Mouse (Mus musculus) heart, adult 2 months (tissue): ENCODE data around the gene Gsg1. TPM values are rescaled to one million over a fixed set of nuclear protein-coding genes. Genes with fewer than 3 reads are reported as not detected.

Source experiments
- DNase-seq, 2 experiments: peaks; one replicate each; pipeline ENCODE4 v3.0.0; 2021
- H3K27ac ChIP-seq: fragments of 200-600 bp; 2 replicates; pipeline ENCODE4 v1.8.1; 2022
- H3K27me3 ChIP-seq: fragments of 200-500 bp; 2 replicates; pipeline ENCODE4 v1.6.1; 2012; ENCODE audit warnings: mild to moderate bottlenecking, low read length, inconsistent platforms, mixed read lengths; ENCODE audit not compliant: control insufficient read depth, insufficient read depth
- H3K36me3 ChIP-seq: fragments of 200-500 bp; 2 replicates; pipeline ENCODE4 v1.6.1; 2012; ENCODE audit warnings: low read length, inconsistent platforms; ENCODE audit not compliant: control insufficient read depth, insufficient read depth
- H3K4me1 ChIP-seq: fragments of 200-500 bp; 2 replicates; pipeline ENCODE4 v1.6.1; 2011; ENCODE audit warnings: low read length; ENCODE audit not compliant: control insufficient read depth, insufficient read depth
- H3K4me3 ChIP-seq: fragments of 200-600 bp; 2 replicates; pipeline ENCODE4 v1.8.1; 2022
- H3K79me2 ChIP-seq: fragments of 200-500 bp; replicated peaks from 2 replicates; pipeline ENCODE4 v1.6.1; 2012; ENCODE audit warnings: mild to moderate bottlenecking, inconsistent platforms, low read length, moderate library complexity, mixed read lengths; ENCODE audit not compliant: control insufficient read depth, insufficient read depth
- H3K9ac ChIP-seq: fragments of 200-500 bp; 2 replicates; pipeline ENCODE4 v1.6.1; 2012; ENCODE audit warnings: low read depth, mild to moderate bottlenecking, control low read depth, inconsistent platforms, low read length, mixed read lengths
- CTCF ChIP-seq: fragments of 200-600 bp; IDR thresholded peaks from 2 replicates; pipeline ENCODE4 v1.8.1; 2022; ENCODE audit warnings: antibody characterized with exemption, mild to moderate bottlenecking, moderate library complexity
- EP300 ChIP-seq: fragments of 200-500 bp; IDR thresholded peaks from 2 replicates; pipeline ENCODE4 v1.6.1; 2011; ENCODE audit warnings: low read depth, low read length, control low read depth; ENCODE audit not compliant: insufficient read depth
- POLR2A ChIP-seq: fragments of 200-500 bp; IDR thresholded peaks from 2 replicates; pipeline ENCODE4 v1.6.1; 2011; ENCODE audit warnings: mild to moderate bottlenecking, low read depth, low read length, control low read depth; ENCODE audit not compliant: insufficient read depth
- WGBS: fragments of 180-500 bp; shearing (Covaris S2); methylation state at CpG from one replicate; pipeline ENCODE4 v1.1.7; 2018; 5-methylcytosine and 5-hydroxymethylcytosine counted together
- intact Hi-C: fragments of 180-260 bp; cut with DNase I; formaldehyde crosslinking; loops from one replicate; pipeline ENCODE4 v1.15.1; 2025
- polyA plus RNA-seq: library from polyadenylated mRNA; depleted of rRNA; stranded (reverse); fragments of >200 nt; gene quantifications from 2 replicates; pipeline ENCODE4 v1.2.3, GENCODE M21; 2012
- total RNA-seq, 2 experiments: library from RNA; stranded (reverse); gene quantifications; 2 replicates each; pipeline ENCODE4 v1.2.3; 2021

Gsg1 gene
- total and polyA plus RNA-seq, 3 experiments, result 0.34 to 3.0 (median 0.68) TPM

- no peaks in the 10 kb centered on the region for H3K36me3 ChIP-seq
- intact Hi-C loops, result no loop called here
- H3K9ac ChIP-seq, result no peak overlapping the region
- no peak for TF ChIP-seq EP300
- no peak for DNase-seq
- no peaks in the 10 kb centered on the region for H3K79me2 ChIP-seq
- no peak overlapping the region for H3K27ac ChIP-seq
- WGBS, result 89% methylated on average over 8 of the region's 8 CpGs
- H3K4me3 ChIP-seq, result no peak overlapping the region
- no peaks in the 10 kb centered on the region for H3K27me3 ChIP-seq
- H3K4me1 ChIP-seq, result peaks cover 2% of the 10 kb centered on the region; the same call in 1 of the 2 replicates
These were observed 13.8 kb downstream of the Gsg1 start for GRCm38 (mm10) chr6:135240361-135240760.

- Histone ChIP-seq H3K9ac (no peak overlapping the region), H3K27ac (no peak overlapping the region), H3K4me1 (peaks cover 2% of the 10 kb centered on the region; the same call in 1 of the 2 replicates), H3K4me3 (no peak overlapping the region), H3K36me3 (no peaks in the 10 kb centered on the region), H3K79me2 (no peaks in the 10 kb centered on the region), H3K27me3 (no peaks in the 10 kb centered on the region)
- 54% methylated on average over 4 of the region's 4 CpGs for WGBS
- intact Hi-C loops, result no loop called here
- no peak for DNase-seq
- TF ChIP-seq EP300 (no peak), POLR2A (no peak), CTCF (no peak)
These were observed 15.9 kb downstream of the Gsg1 start for GRCm38 (mm10) chr6:135238211-135238610.

- intact Hi-C loops, result loop anchor here (2.0 kb wide), 1 partner anchor 89 kb away; no protein-coding TSS in a partner anchor
- peaks cover 2% of the 10 kb centered on the region; the same call in 1 of the 2 replicates for H3K4me1 ChIP-seq
- TF ChIP-seq POLR2A (no peak), EP300 (no peak), CTCF (peak; percentile 48)
- peak; percentile 23 to 34 for DNase-seq
- H3K36me3 ChIP-seq, result no peaks in the 10 kb centered on the region
- H3K27ac ChIP-seq, result no peak overlapping the region
- H3K4me3 ChIP-seq, result no peak overlapping the region
- no peak overlapping the region for H3K9ac ChIP-seq
- H3K79me2 ChIP-seq, result no peaks in the 10 kb centered on the region
- H3K27me3 ChIP-seq, result no peaks in the 10 kb centered on the region
- WGBS, result 40% methylated on average over 14 of the region's 14 CpGs
These were observed 16.8 kb downstream of the Gsg1 start for GRCm38 (mm10) chr6:135237326-135237725.

- Histone ChIP-seq H3K4me1 (peaks cover 2% of the 10 kb centered on the region; the same call in 1 of the 2 replicates), H3K4me3 (no peak overlapping the region), H3K9ac (no peak overlapping the region), H3K27ac (no peak overlapping the region), H3K27me3 (no peaks in the 10 kb centered on the region), H3K36me3 (no peaks in the 10 kb centered on the region), H3K79me2 (no peaks in the 10 kb centered on the region)
- 91% methylated on average over 3 of the region's 3 CpGs for WGBS
- intact Hi-C loops, result loop anchor here (2.0 kb wide), 1 partner anchor 88 kb away; no protein-coding TSS in a partner anchor
- DNase-seq, result no peak
- TF ChIP-seq POLR2A (no peak), EP300 (no peak), CTCF (peak; percentile 29)
These were observed 17.6 kb downstream of the Gsg1 start for GRCm38 (mm10) chr6:135236576-135236975.

- H3K4me1 ChIP-seq, result peaks cover 2% of the 10 kb centered on the region; the same call in 1 of the 2 replicates
- no peak overlapping the region for H3K4me3 ChIP-seq
- H3K79me2 ChIP-seq, result no peaks in the 10 kb centered on the region
- no peak overlapping the region for H3K27ac ChIP-seq
- TF ChIP-seq EP300, result no peak
- no peak for TF ChIP-seq POLR2A
- no peak for TF ChIP-seq CTCF
- H3K9ac ChIP-seq, result no peak overlapping the region
- H3K27me3 ChIP-seq, result no peaks in the 10 kb centered on the region
- no peaks in the 10 kb centered on the region for H3K36me3 ChIP-seq
- no peak for DNase-seq
- 77% methylated on average over 3 of the region's 3 CpGs for WGBS
- intact Hi-C loops, result loop anchor here (2.0 kb wide), 1 partner anchor 87 kb away; no protein-coding TSS in a partner anchor
These were observed 18.4 kb downstream of the Gsg1 start for GRCm38 (mm10) chr6:135235742-135236141.

- Histone ChIP-seq H3K79me2 (no peaks in the 10 kb centered on the region), H3K27ac (no peak overlapping the region), H3K4me1 (peaks cover 2% of the 10 kb centered on the region; the same call in 1 of the 2 replicates), H3K4me3 (no peak overlapping the region), H3K9ac (no peak overlapping the region), H3K36me3 (no peaks in the 10 kb centered on the region), H3K27me3 (no peaks in the 10 kb centered on the region)
- TF ChIP-seq POLR2A (no peak), CTCF (no peak), EP300 (no peak)
- intact Hi-C loops, result loop anchor here (5.0 kb wide), 1 partner anchor 70 kb away; no protein-coding TSS in a partner anchor
- 71% methylated on average over 12 of the region's 12 CpGs for WGBS
- DNase-seq, result no peak
These were observed 21.5 kb downstream of the Gsg1 start for GRCm38 (mm10) chr6:135232443-135233182.
